Mouse (Mus musculus) yolk sac, embryonic 10.5 days (tissue): ENCODE results near the gene Zfp819.
"Not testable (repeated sequence)": the region's sequence is repeated elsewhere in the genome, so short reads cannot be mapped to it uniquely, and the experiment has no call there.

Source experiments
- DNase-seq: peaks from one replicate; pipeline ENCODE4 v3.0.0-alpha.2; 2017; ENCODE audit warnings: low spot score

The Zfp819 gene

DNA sequence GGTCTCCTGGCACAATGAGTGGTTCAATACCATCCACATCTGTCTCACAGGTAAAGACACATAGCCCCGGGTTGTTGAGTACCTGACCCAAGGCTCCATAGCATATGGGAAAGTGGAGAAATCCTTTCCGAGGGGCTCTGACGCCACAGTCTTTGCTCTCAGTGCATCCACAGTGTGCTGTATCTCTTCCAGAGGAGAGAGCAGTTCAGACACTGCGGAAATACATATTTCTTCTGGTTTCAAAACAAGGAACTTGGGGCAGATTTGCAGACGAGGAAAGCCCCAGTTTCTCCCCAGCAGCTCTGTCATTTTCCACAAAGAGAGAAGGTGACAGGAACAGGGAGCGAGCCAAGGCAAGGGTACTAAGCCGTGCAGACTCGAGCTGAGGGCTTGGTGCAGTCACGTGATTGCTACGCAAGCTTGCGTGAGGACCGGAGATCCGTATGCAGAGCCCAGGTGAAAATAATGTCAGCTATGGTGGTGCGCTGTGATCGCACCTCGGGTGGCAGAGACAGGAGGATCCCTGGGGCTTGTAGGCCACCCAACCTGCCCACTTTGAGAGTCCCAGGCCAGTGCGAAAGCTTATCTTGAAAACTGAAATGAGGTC, 36.2 kb downstream of the Zfp819 start:
- DNase-seq = no peak

- DNase-seq = no peak
Measured at GRCm38 (mm10) chr7:43652683-43653082, 45.7 kb downstream of the Zfp819 start.

DNA sequence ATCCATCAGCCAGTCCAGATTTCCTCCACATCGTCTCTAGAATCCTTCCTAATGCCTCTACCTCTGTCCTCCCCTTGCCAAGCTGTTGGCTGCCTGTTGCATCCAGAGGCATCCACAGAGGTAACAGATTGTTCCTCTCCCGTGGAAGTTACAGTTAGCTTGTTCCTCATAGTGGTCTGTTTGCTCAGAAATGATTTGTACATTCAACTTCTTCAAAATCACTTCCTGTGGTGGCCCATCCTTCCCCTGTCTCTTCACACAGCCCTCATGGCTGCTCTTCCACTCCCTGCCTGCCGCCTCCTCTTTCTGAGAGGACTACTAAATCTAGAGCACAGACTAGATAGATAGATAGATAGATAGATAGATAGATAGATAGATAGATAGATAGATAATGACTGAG, 47.5 kb downstream of the Zfp819 start:
- DNase-seq = no peak

DNA sequence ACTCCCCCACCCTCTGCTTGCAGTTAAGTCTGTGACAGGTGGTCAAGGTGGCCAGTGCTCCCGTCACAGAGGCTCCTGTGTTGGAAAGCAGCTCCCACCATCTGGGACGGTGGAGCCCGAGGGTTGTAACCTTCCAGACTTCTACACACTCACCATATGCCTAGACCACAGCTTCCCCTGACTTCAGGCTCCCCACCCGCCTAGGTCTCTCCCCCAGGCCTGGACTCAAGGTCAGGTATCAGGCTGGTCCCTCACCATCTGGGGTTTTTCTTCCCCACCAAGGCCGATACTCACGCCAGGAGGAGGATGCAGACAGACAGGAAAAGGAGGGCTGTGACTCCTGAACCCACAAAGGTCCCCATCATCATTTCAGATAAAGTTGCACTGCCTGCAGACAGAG, 49.3 kb downstream of the Zfp819 start:
- no peak for DNase-seq

- no peak for DNase-seq
Measured at GRCm38 (mm10) chr7:43660002-43660401, 53.0 kb downstream of the Zfp819 start, which contains the start of gene Siglece. Gene Siglece, minus strand, starts transcription at chr7:43660161.

DNA sequence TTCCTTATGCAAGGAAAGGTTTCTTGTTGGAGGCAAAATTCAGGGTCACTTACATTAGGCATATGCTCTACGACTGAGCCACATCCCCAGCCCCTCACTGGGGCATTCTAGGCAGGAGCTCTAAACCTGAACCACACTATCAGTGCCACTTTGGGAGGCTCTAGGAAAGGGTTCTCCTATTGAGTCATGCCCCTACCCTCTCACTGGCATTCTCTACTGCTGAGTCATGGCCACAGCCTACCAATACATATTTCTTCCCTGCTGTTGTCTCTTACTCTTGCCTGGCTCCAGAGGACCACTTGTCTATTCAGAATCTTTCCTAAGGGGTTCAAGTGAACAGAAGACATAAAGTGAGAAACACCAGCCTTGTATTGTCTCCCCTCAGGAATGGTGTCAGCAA, 55.8 kb downstream of the Zfp819 start:
- no peak for DNase-seq

- not testable (repeated sequence) for DNase-seq
Measured at GRCm38 (mm10) chr7:43667221-43667620, 60.3 kb downstream of the Zfp819 start.
